Mouse (Mus musculus) lung, postnatal 0 days (tissue): ENCODE measurements around the gene Scml4.

Experiments used
- CTCF ChIP-seq: IDR thresholded peaks from 2 replicates; pipeline ENCODE4 v1.5.1; 2016; ENCODE audit warnings: antibody characterized with exemption, mild to moderate bottlenecking
- EP300 ChIP-seq: IDR thresholded peaks from 2 replicates; pipeline ENCODE4 v1.6.1; 2016; ENCODE audit warnings: antibody characterized with exemption, mild to moderate bottlenecking, control low read depth

- no peak for TF ChIP-seq EP300
- TF ChIP-seq CTCF = no peak
These were observed 135.3 kb downstream of the Scml4 start for GRCm38 (mm10) chr10:42995484-42995895.
